Mouse (Mus musculus): Measurements from ENCODE around the gene Gm36079.
"Not testable (repeated sequence)": the region's sequence is repeated elsewhere in the genome, so short reads cannot be mapped to it uniquely, and the experiment has no call there.

DNA sequence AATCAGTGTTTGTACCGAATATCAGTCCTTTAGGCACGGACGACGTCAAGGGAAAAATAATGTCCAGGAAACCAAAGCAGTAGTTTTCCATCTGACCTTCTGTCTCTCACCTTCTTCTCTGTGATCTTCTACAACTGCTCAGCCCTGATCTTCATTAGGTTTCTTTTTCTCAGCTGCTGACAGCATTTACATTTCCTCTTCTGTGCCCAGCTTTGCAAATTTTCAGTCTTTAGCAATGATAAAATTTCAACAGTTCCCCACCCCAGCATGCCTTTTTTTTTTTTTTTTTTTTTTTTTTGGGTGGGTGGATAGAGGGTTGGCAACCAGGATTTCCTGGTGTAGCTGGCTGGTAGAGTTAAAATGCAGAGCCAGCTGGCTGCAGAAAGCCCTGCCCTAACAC lies 27.6 kb downstream of the Gm36079 start:
- TF ChIP-seq CTCF (IDR thresholded peaks at IDR 0.05; ENCODE audit: low read depth); EP300 (optimal IDR thresholded peaks at IDR 0.05): not testable (repeated sequence)
